Mouse (Mus musculus): Measurements from ENCODE around the gene Ssr2. TPM values are rescaled to one million over a fixed set of nuclear protein-coding genes. Genes with fewer than 3 reads are reported as not detected.
A peak's percentile ranks its signal among the peaks of the same experiment; 100 is the strongest.

Ssr2 gene
- polyA plus RNA-seq, 1 experiment, result 307 TPM

DNA sequence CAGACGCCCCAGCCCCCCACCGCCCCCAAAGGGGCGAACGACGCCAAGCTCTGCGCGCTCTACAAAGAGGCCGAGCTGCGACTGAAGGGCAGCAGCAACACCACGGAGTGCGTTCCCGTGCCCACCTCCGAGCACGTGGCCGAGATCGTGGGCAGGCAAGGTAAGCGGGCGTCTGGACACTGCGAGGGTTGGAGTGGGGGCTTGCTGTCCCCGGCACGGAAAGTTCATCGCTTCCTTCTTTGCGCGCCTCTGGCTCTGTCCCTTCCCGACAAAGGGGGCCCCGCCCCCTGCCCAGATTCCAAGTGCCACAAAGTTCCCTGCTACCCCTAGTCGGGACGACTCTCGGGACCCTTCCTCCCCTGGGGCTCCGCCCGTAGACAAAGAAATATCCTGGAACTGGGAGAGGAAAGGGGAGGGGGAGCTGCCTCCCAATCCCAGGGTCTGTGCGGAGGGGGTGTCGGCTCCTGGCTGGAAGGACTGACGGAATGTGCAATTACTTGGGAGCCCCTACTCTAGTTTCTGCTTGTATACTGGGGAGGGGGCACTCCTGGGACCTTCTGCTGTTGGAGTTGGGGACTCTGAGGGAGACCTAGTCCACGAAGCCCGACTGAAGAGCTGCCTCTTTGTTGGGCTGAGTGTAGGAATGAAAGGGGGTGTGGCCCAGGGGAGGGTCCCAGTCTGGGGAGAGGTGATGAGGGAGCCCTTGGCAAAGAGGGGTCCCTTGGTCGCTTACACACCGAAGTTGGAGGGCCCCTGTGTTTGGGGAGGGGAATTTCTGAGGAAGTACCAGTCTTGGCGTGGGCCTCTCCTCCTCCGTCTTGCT, 42.8 kb upstream of the Ssr2 start:
- Histone ChIP-seq H3K27me3 (replicated peaks) (peaks cover 42% of the 10 kb centered on the region), H3K4me1 (peaks cover 76% of the 10 kb centered on the region), H3K9me3 (no peaks in the 10 kb centered on the region), H3K36me3 (replicated peaks; ENCODE audit: low read length) (peaks cover 7% of the 10 kb centered on the region), H3K4me3 (replicated peaks) (peak overlapping the region; percentile 94)
- TF ChIP-seq FLI1 (IDR thresholded peaks at IDR 0.05; ENCODE audit: low read length) (no peak), GATA1 (IDR thresholded peaks at IDR 0.05; ENCODE audit: borderline replicate concordance, low read length) (no peak)

DNA sequence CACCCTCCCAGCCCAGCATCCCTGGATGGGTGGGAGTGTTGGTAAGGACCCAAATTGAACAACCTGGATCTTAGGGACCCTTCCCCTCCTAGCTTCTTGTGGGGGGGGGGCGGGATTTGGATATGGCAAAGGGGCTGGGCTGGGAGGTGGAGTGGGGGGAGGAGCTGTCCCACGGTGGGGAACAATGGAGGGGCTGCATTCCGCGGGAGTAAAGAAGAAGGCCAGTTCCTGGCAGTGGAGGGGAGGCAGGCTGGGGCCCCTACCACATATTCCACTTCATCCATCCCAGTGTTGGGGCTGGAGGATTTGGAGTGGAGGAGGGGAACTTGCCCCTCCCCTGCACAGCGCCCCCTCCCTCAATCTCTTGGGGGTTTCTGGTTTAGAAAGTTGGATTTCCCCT, 42.0 kb upstream of the Ssr2 start:
- no peak for TF ChIP-seq GATA1 (IDR thresholded peaks at IDR 0.05; ENCODE audit: borderline replicate concordance, low read length)
- no peak for TF ChIP-seq FLI1 (IDR thresholded peaks at IDR 0.05; ENCODE audit: low read length)
- H3K9me3 ChIP-seq, result no peaks in the 10 kb centered on the region
- peaks cover 4% of the 10 kb centered on the region for H3K36me3 ChIP-seq (replicated peaks; ENCODE audit: low read length)
- H3K4me3 ChIP-seq (replicated peaks), result no peak overlapping the region
- peaks cover 81% of the 10 kb centered on the region for H3K4me1 ChIP-seq
- H3K27me3 ChIP-seq (replicated peaks), result peaks cover 39% of the 10 kb centered on the region

DNA sequence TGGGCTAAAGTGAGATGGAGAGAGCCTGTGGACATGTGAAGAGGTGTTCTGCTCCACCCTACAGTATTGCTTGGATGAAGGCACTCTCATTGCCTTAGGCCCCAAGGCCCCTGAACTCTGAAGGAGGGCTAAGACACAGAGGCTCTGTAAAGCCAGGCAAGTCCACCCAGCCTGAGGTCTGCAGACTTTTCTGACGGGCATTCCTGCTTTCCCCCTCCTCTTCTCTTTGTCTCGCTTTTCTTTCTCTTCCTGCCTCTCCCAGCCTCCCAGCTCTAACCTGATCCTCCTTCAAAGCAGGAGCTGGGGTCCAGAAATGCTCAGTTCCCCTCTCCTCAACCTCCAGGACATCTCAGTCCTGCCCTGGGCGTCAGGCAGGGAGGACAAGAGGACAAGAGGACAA, 40.7 kb upstream of the Ssr2 start:
- Histone ChIP-seq H3K4me3 (replicated peaks) (no peak overlapping the region), H3K27me3 (replicated peaks) (peaks cover 31% of the 10 kb centered on the region), H3K4me1 (peaks cover 77% of the 10 kb centered on the region), H3K36me3 (replicated peaks; ENCODE audit: low read length) (no peaks in the 10 kb centered on the region), H3K9me3 (no peaks in the 10 kb centered on the region)
- TF ChIP-seq FLI1 (IDR thresholded peaks at IDR 0.05; ENCODE audit: low read length) (no peak), GATA1 (IDR thresholded peaks at IDR 0.05; ENCODE audit: borderline replicate concordance, low read length) (no peak)

DNA sequence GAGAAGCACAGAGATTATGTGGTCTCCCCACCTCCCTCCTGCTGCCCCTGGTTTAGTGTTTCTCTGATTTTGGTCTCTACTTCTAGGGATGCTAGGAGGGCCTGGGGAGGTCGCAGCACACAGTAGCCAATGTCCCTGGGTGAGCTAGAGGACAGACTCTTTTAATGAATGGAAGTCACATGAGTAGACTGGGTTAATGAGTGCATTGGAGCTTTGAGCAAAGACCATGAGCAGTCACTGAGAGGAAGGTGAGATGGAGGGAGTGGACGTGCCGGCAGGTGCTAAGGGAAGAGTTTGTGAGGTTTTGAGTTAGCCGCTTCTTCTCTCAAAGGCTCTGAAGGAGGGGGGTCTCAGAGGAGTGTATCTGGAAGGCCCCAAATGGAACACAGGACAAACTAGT, 40.1 kb upstream of the Ssr2 start:
- peaks cover 77% of the 10 kb centered on the region for H3K4me1 ChIP-seq
- H3K27me3 ChIP-seq (replicated peaks), result peaks cover 28% of the 10 kb centered on the region
- H3K4me3 ChIP-seq (replicated peaks), result no peak overlapping the region
- H3K9me3 ChIP-seq, result no peaks in the 10 kb centered on the region
- H3K36me3 ChIP-seq (replicated peaks; ENCODE audit: low read length), result no peaks in the 10 kb centered on the region
- no peak for TF ChIP-seq FLI1 (IDR thresholded peaks at IDR 0.05; ENCODE audit: low read length)
- no peak for TF ChIP-seq GATA1 (IDR thresholded peaks at IDR 0.05; ENCODE audit: borderline replicate concordance, low read length)

DNA sequence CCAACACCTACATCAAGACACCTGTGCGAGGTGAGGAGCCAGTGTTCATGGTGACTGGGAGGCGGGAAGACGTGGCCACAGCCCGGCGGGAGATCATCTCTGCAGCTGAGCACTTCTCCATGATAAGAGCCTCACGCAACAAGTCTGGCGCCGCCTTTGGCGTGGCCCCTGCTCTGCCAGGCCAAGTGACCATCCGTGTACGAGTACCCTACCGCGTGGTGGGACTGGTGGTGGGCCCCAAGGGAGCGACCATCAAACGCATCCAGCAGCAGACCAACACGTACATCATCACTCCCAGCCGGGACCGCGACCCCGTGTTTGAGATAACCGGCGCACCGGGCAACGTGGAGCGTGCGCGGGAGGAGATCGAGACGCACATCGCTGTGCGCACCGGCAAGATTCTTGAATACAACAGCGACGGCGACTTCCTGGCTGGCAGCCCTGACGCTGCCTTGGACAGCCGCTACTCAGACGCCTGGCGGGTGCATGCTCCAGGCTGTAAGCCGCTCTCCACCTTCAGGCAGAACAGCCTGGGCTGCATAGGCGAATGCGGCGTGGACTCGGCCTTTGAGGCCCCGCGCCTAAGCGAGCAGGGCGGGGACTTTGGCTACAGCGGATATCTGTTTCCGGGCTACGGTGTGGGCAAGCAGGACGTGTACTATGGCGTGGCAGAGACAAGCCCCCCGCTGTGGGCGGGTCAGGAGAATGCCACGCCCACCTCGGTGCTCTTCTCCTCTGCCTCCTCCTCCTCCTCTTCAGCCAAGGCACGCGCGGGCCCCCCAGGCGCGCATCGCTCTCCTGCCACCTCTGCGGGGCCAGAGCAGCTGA, 39.4 kb upstream of the Ssr2 start:
- peaks cover 74% of the 10 kb centered on the region for H3K4me1 ChIP-seq
- no peaks in the 10 kb centered on the region for H3K36me3 ChIP-seq (replicated peaks; ENCODE audit: low read length)
- peaks cover 28% of the 10 kb centered on the region for H3K27me3 ChIP-seq (replicated peaks)
- H3K9me3 ChIP-seq, result no peaks in the 10 kb centered on the region
- H3K4me3 ChIP-seq (replicated peaks), result peak overlapping the region; percentile 90
- TF ChIP-seq FLI1 (IDR thresholded peaks at IDR 0.05; ENCODE audit: low read length), result no peak
- no peak for TF ChIP-seq GATA1 (IDR thresholded peaks at IDR 0.05; ENCODE audit: borderline replicate concordance, low read length)

DNA sequence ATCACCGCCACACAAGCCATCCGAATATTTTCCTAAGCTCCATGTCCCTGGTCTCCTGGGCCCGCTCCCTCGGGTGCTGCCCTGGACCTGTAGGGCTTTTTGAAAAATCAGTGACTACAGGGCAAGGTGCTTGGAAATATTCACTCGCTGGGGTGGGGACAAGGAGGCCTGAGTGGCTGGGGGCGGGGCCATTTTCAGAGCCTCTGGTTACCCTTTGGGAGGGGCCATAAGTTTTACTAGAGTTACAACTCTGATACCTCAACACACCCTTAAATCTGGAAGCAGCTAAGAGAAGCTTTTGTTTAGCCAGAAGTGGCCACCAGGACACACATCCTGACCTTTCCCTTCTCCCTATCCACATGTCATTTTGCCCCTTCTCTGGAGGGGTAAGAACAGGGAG, 38.5 kb upstream of the Ssr2 start:
- H3K9me3 ChIP-seq, result no peaks in the 10 kb centered on the region
- H3K36me3 ChIP-seq (replicated peaks; ENCODE audit: low read length), result peaks cover 3% of the 10 kb centered on the region
- H3K4me1 ChIP-seq, result peaks cover 79% of the 10 kb centered on the region
- peaks cover 28% of the 10 kb centered on the region for H3K27me3 ChIP-seq (replicated peaks)
- peak overlapping the region; percentile 90 for H3K4me3 ChIP-seq (replicated peaks)
- no peak for TF ChIP-seq GATA1 (IDR thresholded peaks at IDR 0.05; ENCODE audit: borderline replicate concordance, low read length)
- no peak for TF ChIP-seq FLI1 (IDR thresholded peaks at IDR 0.05; ENCODE audit: low read length)

DNA sequence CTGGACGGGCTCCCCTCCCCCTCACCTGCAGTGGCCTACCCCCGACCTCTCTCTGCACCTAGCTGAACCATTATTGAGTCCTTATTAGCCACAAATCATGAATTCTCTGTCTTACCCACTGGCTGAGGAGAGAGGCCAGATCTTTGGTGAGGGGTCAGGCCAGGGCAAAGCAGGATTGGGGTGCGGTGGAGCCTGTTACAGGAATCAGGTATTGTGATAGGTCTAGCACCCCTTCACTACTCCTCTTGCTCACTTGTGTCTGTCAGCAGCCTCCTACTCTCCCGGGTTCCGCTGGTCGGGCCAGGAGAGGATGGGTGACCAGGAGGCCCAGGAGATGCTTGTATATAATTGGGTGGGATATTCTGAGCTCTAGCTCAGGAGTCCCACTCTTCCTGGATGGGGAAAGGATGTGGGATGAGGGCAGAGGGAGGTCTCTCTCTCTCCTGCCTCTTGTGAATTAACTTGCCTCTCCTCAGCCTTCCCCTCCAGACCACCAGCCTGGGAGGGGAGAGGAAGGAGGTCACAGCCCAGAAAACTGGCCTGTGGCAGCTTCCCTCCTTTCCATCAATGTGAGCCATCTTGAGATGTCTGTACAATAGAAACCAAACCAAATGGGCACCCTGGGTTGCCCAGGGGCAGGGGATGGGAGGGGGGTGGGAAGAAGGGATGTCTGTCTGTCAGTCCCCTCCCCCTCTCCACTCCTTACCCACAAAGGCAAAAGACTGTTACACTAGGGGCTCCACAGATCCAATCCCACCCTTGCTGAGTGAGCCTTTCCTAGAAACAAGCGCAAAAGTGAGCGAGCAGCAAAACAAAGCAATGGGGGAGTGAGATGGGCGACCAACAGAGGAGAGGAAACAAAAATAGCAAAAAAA, 37.2 kb upstream of the Ssr2 start:
- peaks cover 3% of the 10 kb centered on the region for H3K36me3 ChIP-seq (replicated peaks; ENCODE audit: low read length)
- H3K27me3 ChIP-seq (replicated peaks), result peaks cover 15% of the 10 kb centered on the region
- no peaks in the 10 kb centered on the region for H3K9me3 ChIP-seq
- H3K4me3 ChIP-seq (replicated peaks), result no peak overlapping the region
- TF ChIP-seq GATA1 (IDR thresholded peaks at IDR 0.05; ENCODE audit: borderline replicate concordance, low read length) (no peak), FLI1 (IDR thresholded peaks at IDR 0.05; ENCODE audit: low read length) (no peak)
- peaks cover 79% of the 10 kb centered on the region for H3K4me1 ChIP-seq

DNA sequence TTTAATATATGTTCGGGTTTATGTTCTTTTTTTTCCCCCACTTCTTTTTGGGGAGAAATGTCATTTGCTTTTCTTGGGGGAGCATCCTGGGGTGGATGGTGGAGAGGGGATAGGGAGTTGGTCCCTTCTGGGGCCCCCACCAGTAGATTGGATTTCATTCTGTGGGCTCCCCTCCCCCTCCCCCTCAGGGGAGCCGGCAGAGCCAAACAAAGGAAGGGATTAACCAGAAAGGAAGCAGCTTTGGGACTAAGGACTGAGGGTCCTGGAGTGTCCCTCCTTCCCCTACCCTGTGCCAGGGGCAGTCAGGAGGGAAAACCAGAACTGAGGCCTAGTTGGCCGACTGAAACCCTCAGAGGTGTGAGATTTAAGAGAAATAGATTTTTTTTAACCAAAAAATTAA, 36.3 kb upstream of the Ssr2 start:
- Histone ChIP-seq H3K36me3 (replicated peaks; ENCODE audit: low read length) (peaks cover 3% of the 10 kb centered on the region), H3K9me3 (no peaks in the 10 kb centered on the region), H3K27me3 (replicated peaks) (peaks cover 11% of the 10 kb centered on the region), H3K4me3 (replicated peaks) (no peak overlapping the region), H3K4me1 (peaks cover 81% of the 10 kb centered on the region)
- TF ChIP-seq GATA1 (IDR thresholded peaks at IDR 0.05; ENCODE audit: borderline replicate concordance, low read length), result no peak
- TF ChIP-seq FLI1 (IDR thresholded peaks at IDR 0.05; ENCODE audit: low read length), result no peak

DNA sequence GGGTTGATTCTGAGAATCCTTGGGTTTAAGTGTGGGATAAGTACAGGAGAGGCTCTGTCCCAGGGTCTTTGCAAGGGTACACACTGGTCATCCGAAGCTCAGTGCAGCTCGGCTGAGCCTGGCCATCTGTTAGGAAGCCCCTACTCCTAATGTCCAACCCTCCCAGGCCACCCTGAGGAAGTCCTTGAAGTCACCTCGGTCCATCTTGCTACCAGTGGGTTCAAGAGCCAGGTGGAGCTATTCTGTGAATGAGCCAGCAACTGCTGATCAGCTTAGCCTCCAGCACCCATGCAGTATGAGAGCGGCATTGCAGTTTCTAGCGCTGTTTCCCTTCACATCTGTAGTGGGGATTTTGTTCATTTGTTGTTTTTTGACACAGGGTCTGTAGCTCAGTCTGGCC, 35.6 kb upstream of the Ssr2 start:
- H3K27me3 ChIP-seq (replicated peaks), result peaks cover 8% of the 10 kb centered on the region
- TF ChIP-seq FLI1 (IDR thresholded peaks at IDR 0.05; ENCODE audit: low read length) (no peak), GATA1 (IDR thresholded peaks at IDR 0.05; ENCODE audit: borderline replicate concordance, low read length) (no peak)
- H3K36me3 ChIP-seq (replicated peaks; ENCODE audit: low read length), result peaks cover 3% of the 10 kb centered on the region
- H3K4me3 ChIP-seq (replicated peaks), result no peak overlapping the region
- peaks cover 82% of the 10 kb centered on the region for H3K4me1 ChIP-seq
- no peaks in the 10 kb centered on the region for H3K9me3 ChIP-seq

All from megakaryocyte, embryonic 14.5 days (primary cell).